Mouse (Mus musculus) spleen, adult 2 months (tissue): ENCODE results near the gene Ube2b.

Experiments
- CTCF ChIP-seq: fragments of 200-500 bp; IDR thresholded peaks from 2 replicates; pipeline ENCODE4 v1.5.1; 2011; ENCODE audit warnings: mild to moderate bottlenecking, inconsistent platforms; ENCODE audit not compliant: insufficient read depth, insufficient read length, insufficient replicate concordance; ENCODE audit errors: extremely low read depth
- POLR2A ChIP-seq: fragments of 200-500 bp; IDR thresholded peaks from 2 replicates; pipeline ENCODE4 v1.6.1; 2011; ENCODE audit warnings: low read depth, low read length, inconsistent platforms

GRCm38 (mm10) chr11:51960061-51960460 is 40.5 kb downstream of the Ube2b start:
- TF ChIP-seq POLR2A (no peak), CTCF (no peak)
